Mouse (Mus musculus) brain, embryonic 14.5 days (tissue): ENCODE data around the gene Radil. TPM values are rescaled to one million over a fixed set of nuclear protein-coding genes. Genes with fewer than 3 reads are reported as not detected.

Experiments
- DNase-seq: peaks from one replicate; pipeline ENCODE4 v3.0.0-alpha.2; 2011; ENCODE audit warnings: low read depth
- CTCF ChIP-seq: fragments of 200-500 bp; IDR thresholded peaks from 2 replicates; pipeline ENCODE4 v1.5.1; 2012; ENCODE audit warnings: inconsistent platforms, mild to moderate bottlenecking, moderate library complexity, borderline replicate concordance; ENCODE audit not compliant: insufficient read depth, insufficient read length; ENCODE audit errors: extremely low read depth
- POLR2A ChIP-seq: fragments of 200-500 bp; IDR thresholded peaks from 2 replicates; pipeline ENCODE4 v1.6.1; 2012; ENCODE audit warnings: mild to moderate bottlenecking, inconsistent platforms, borderline replicate concordance; ENCODE audit not compliant: poor library complexity, insufficient read depth, insufficient read length, severe bottlenecking; ENCODE audit errors: extremely low read depth
- polyA plus RNA-seq: library from polyadenylated mRNA; depleted of rRNA; stranded (reverse); fragments of >200 nt; gene quantifications from 2 replicates; pipeline ENCODE4 v1.2.3, GENCODE M21; 2012; rRNA removed

Gene Radil
- polyA plus RNA-seq = 18.6 and 23.2 TPM in 2 replicates

GRCm38 (mm10) chr5:142550706-142551652 lies at the start of gene Radil:
Gene Radil (minus strand): TSS chr5:142551098.
- TF ChIP-seq POLR2A (peak; percentile 50; the same call in 1 of the 2 replicates), CTCF (peak; percentile 73)
- DNase-seq = peak; percentile 98

- no peak for DNase-seq
Observed at GRCm38 (mm10) chr5:142597648-142598390, 46.9 kb upstream of the Radil start.

GRCm38 (mm10) chr5:142596723-142597122 lies 45.8 kb upstream of the Radil start:
- DNase-seq = no peak
- no peak for TF ChIP-seq POLR2A
- no peak for TF ChIP-seq CTCF

More at GRCm38 (mm10) chr5:142597648-142598390, 46.9 kb upstream of the Radil start:
- TF ChIP-seq POLR2A (no peak), CTCF (no peak)

- peak; percentile 85 for DNase-seq
- TF ChIP-seq POLR2A (no peak), CTCF (no peak)
Observed at GRCm38 (mm10) chr5:142595698-142596097, 44.8 kb upstream of the Radil start.

GRCm38 (mm10) chr5:142590953-142591616 lies 40.2 kb upstream of the Radil start:
- TF ChIP-seq POLR2A = no peak
- TF ChIP-seq CTCF = no peak
- DNase-seq = peak; percentile 84

- TF ChIP-seq POLR2A (no peak), CTCF (no peak)
- peak; percentile 96 for DNase-seq
Observed at GRCm38 (mm10) chr5:142583616-142584126, 32.8 kb upstream of the Radil start.

- TF ChIP-seq CTCF = peak; percentile 95
- TF ChIP-seq POLR2A = no peak
- DNase-seq = peak; percentile 87
Observed at GRCm38 (mm10) chr5:142581517-142581916, 30.6 kb upstream of the Radil start.

- TF ChIP-seq POLR2A = no peak
- TF ChIP-seq CTCF = peak; percentile 15; the same call in 1 of the 2 replicates
Observed at GRCm38 (mm10) chr5:142578192-142578591, 27.3 kb upstream of the Radil start.

GRCm38 (mm10) chr5:142576832-142577231 lies 25.9 kb upstream of the Radil start:
- TF ChIP-seq POLR2A = no peak
- no peak for TF ChIP-seq CTCF

More at GRCm38 (mm10) chr5:142578192-142578591, 27.3 kb upstream of the Radil start:
- DNase-seq = no peak

GRCm38 (mm10) chr5:142574323-142575057 lies 23.6 kb upstream of the Radil start:
- TF ChIP-seq POLR2A = no peak

More at GRCm38 (mm10) chr5:142576832-142577231, 25.9 kb upstream of the Radil start:
- DNase-seq = peak; percentile 55

More at GRCm38 (mm10) chr5:142574323-142575057, 23.6 kb upstream of the Radil start:
- DNase-seq = peak; percentile 35
